Mouse (Mus musculus) gastrocnemius, postnatal 36 days (tissue): Measurements from ENCODE around the gene Cisd2. TPM values are rescaled to one million over a fixed set of nuclear protein-coding genes. Genes with fewer than 3 reads are reported as not detected.

Source experiments
- DNase-seq, 2 experiments: peaks; one replicate each; pipeline ENCODE4 v3.0.0; 2022
- intact Hi-C: fragments of 180-260 bp; cut with DNase I; formaldehyde crosslinking; loops from one replicate; pipeline ENCODE4 v1.15.1; 2025
- total RNA-seq, 2 experiments: library from RNA; stranded (reverse); gene quantifications; 2 replicates each; pipeline ENCODE4 v1.2.3; 2021

Cisd2 gene
- total RNA-seq, 2 experiments from 2014 or later = 25.8 to 30.9 TPM

DNA sequence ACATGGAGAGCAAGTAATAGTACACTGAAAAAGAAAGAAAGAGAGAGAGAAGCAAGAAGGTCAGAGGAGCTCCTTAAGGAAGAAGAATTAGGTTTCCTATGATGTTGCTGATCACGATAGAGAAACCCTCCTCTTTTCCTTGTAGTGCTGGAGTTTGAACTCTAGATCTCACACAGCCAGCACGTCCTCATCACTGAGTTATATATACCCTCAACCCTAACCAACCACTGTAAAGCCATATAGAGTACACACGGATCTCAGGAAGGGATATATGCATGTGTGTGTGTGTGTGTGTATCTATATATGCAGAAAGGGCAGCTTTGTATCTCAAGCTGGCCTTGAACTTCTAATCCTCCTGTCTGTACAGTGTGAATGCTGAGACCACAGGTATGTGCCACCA lies 6.5 kb downstream of the Cisd2 start:
- intact Hi-C loops = no loop called here

DNA sequence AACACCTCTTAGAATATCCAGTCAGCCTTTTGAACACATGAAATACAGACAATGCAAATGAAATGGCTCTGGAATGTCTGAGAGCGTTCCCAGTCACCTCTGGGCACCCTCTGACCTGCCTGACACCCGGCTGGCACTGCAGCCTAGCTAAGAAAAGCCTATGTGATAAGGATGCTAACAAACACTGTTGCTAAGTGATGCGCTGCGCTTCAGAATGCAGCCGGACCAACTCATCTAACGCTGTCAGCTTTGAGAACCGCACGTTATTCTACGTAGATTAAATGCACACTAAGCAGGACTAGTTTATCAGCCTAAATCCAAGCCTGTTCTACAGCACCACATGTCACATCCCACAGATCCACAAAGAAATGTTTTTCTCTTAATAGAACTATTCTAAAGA lies 11.9 kb downstream of the Cisd2 start:
- intact Hi-C loops = no loop called here
- no peak for DNase-seq

More for the DNA sequence above, 6.5 kb downstream of the Cisd2 start:
- no peak for DNase-seq

DNA sequence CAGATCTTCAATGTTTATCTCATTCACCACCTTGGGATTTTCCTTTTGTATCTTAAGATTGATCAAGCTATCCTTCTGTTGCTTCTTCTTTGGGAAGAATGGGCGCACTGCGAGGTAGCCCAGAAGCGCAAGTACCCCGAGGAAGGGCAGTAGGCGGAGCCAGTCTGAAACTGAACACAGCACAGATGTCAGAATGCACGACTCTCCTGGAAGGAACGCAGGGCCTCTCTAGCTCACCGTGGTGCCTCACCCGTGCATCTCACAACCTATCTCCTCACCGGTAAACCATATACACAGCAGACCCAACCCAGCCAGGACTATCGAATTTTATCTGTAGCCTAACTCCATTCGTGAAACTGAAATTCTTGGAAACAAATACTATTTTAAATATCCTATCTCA lies 12.7 kb downstream of the Cisd2 start:
- intact Hi-C loops = no loop called here
- no peak for DNase-seq

DNA sequence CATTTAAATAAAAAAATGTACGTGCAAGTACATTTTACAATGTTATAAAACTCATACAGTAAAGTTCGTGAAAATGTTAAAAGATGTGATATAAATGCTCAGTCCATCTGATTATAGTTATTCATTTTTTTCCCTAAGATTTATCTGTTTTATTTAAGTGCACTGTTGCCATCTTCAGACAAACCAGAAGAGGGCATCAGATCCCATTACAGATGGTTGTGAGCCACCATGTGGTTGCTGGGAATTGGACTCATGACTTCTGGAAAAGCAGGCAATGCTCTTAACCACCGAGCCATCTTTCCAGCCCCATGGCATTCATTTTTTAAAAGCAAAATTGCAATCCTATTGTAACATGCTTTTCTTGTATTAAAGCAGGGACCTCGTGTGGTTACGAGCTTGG lies 14.5 kb downstream of the Cisd2 start:
- DNase-seq = no peak
- intact Hi-C loops = no loop called here

DNA sequence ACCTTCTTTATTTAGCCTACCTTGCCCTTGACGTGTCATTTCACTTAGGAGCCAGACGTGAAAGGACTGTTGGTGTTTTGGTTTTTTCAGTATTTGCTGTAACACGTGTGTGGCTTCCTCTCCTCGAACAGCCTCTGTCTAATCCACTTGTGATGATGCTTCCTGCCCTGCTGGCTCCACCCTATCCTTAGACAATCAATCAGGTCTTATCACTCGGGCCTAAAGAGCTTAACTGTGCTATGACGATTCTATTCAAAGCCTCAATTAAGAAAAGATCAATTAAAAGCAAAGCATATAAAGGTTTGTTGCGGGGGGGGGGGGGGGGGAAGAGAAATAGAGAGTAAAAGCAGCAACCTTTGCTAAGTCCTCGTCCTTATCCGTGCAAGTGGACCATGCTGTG lies 16.4 kb downstream of the Cisd2 start:
- intact Hi-C loops = no loop called here
- DNase-seq = no peak

DNA sequence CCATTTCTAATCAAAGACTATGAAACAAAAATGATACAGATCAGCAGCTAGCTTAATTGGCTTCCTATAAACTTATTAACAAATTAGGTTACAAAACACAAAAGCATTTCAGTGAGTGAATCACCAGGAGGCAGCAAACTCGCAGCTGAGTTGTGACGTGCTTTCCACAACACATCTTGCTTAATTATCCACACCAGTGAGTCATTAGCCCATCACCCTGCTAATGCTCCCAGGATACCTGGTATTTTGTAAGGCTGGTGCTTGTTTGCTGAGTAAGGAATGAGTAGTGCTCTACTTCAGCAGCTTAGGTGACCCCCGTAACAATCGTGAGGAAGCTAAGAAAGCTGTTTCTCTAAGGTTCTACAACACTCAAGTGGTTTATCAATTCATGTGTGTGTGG lies 19.1 kb downstream of the Cisd2 start:
- intact Hi-C loops = loop anchor here (5.0 kb wide), 1 partner anchor 122 kb away; the partner anchor contains the start of gene Bdh2
- no peak for DNase-seq

DNA sequence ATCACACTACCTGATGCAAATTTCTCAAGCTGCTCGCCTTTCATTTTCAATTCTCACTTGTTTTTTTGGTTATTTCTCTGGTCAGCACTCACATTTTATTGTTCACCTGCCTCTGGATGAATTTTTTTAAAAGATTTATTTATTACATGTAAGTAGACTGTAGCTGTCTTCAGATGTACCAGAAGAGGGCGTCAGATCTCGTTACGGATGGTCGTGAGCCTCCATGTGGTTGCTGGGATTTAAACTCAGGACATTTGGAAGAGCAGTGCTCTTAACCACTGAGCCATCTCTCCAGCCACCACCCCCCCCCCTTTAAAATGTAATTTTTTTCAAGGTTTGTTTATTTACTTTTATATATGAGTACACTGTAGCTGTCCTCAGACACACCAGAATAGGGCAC lies 19.9 kb downstream of the Cisd2 start:
- no peak for DNase-seq
- intact Hi-C loops = loop anchor here (2.0 to 5.0 kb wide), 2 partner anchors 101 to 122 kb away; partner anchors contain the start of gene Bdh2

DNA sequence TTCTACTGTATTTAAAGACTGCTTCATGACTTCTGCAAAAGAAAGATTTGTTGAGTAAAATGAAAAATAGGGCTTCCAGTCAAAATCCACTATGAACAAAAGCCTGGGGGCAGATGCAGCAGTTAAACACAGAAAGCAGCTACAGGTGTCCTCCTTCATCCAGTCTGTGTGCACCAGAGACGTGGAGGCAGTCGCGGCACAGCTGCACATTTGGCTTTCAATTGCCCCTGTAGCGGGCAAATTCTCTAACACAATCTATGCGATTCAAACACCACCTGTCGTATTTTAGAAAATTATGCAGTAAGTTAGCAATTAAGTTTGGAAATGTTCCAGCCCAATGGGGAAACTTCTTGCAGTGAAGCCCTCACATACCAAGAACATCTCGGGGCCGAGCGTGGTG lies 20.5 kb downstream of the Cisd2 start:
- DNase-seq = no peak
- intact Hi-C loops = loop anchor here (2.0 to 5.0 kb wide), 2 partner anchors 102 to 121 kb away; partner anchors contain the start of gene Bdh2

DNA sequence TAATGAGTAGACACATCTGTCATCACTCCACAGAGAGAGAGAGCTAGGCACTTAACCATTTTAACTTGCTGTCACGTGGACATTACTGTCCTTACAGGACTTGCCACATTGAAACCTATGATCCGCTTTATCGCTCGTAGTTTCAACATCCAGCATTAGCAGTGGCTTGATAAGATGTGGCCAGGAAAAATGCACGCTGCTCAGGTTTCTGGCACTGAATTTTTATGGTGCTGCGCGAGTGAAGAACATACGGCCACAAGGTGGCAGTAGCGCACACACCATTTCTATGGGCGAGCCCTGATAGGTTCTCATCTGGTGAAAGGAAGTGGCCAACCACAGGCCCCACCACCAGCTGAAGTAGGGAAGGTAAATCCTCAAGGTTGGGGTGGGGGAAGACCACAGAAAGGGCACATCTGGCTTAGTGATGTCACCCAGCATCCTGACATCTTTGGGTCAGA lies 21.5 kb downstream of the Cisd2 start:
- intact Hi-C loops = loop anchor here (2.0 to 5.0 kb wide), 2 partner anchors 103 to 120 kb away; partner anchors contain the start of gene Bdh2
- DNase-seq = peak; percentile 80 to 82

DNA sequence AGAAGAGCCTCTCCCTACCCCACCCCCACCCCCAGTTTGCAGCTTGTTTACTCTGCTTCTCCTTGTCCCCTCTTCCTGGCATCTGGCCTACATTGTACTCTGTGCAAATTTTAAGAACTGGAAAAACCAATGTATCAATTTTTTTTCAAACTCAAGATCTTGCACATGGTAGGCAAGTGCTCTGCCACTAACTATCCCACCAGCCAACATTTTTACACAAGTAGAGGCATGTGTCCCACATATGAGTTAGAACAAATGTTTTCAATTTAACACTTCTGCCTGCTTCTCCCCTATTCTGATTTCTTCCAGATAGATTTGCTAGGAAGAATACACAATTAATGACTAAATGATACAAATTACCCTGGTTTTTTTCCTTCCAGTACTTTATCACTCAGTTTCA lies 26.6 kb downstream of the Cisd2 start:
- intact Hi-C loops = loop anchor here (5.0 kb wide), 1 partner anchor 330 kb away; no protein-coding TSS in a partner anchor
- no peak for DNase-seq

DNA sequence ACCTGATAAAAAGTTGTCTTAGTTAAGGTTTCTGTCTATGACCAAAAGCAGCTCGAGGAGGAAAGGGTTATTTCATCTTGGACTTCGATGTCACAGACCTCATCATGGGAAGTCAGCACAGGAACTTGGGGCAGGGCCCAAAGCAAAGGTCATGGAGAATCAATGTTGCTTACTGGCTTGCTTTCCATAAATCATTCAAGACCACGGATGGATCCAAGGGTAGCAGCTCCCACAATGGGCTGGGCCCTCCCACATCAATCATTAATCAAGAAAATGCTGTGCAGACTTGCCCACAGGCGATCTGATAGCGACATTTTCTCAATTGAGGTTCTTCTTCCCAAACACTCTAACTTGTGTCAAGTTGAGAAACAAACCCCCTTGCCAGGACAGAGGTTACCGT lies 27.6 kb downstream of the Cisd2 start:
- intact Hi-C loops = loop anchor here (5.0 kb wide), 1 partner anchor 331 kb away; no protein-coding TSS in a partner anchor
- DNase-seq = no peak

DNA sequence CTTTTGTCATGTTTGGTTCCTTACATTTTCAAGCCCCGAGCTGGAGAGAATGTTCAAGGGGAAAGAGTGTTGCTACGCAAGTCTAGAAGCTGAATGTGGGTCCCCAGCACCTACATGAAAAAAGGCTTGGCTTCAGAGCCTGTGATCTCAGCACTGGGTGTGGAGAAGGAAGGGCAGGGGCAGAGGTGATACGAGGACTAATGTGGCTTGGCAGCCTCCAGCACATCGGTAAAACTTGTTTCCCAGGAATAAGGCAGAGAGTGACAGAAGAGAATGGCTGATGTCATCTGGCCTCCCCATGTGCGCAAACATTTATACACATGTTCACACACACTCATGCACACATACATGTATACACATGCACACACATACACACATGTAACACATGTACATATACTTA lies 28.6 kb downstream of the Cisd2 start:
- DNase-seq = no peak
- intact Hi-C loops = loop anchor here (5.0 kb wide), 1 partner anchor 332 kb away; no protein-coding TSS in a partner anchor

DNA sequence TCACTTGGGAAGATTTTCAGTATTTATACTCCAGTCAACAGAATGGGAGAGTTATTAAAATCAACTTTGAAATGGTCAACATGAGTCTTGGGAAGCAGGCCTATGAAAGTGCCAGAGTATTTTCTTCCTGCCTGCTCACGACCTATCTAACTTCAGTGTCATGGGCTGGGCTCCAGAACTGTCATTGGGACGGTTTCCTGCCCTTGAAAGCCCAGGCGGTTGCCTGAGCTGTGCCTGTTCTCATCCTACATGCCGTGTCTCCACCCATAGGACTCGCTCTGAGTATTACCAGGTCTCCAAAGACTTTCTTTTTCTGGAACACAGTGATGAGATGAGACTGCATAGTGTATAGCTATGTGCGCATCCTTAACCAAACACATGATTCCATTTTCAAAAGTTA lies 30.5 kb downstream of the Cisd2 start:
- DNase-seq = no peak
- intact Hi-C loops = no loop called here

DNA sequence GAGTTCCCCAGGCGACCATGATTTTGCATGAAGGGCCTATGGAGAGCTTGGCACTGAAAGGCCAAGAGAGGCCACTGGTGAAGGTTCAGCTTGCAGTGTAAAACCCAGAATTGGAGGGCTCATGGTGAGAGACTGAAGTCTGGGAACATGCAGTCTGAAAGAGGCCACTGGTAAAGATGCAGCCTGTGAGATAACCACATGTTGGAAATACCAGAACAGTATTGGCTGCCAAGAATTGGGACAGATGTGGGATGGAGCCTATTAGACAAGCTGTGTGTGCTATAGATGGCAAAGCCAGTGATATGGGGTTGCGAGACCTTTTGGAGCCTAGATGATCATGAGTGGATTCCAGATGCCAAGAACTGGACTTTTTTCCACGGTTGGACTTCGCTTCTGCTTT lies 43.9 kb downstream of the Cisd2 start:
- intact Hi-C loops = no loop called here
- no peak for DNase-seq

DNA sequence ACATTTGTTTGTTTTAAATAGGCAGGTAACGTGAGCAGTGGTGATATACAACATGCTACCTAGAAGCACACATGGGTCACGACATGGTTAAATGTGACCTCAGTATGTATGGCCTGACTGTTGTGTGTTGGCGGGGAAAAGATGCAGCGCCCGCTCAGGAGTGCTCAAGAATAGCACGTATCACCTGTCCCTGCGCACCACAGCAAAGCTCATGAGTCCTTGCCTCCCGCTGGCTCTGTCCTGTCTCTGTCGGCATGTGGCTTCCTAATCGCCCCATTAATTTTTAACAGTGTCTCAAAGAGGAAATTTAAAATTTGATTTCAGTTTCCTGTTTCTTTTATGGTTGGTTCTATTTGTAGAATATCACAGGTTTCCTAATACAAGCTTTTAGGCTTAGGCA lies 46.3 kb downstream of the Cisd2 start:
- intact Hi-C loops = no loop called here
- DNase-seq = no peak

DNA sequence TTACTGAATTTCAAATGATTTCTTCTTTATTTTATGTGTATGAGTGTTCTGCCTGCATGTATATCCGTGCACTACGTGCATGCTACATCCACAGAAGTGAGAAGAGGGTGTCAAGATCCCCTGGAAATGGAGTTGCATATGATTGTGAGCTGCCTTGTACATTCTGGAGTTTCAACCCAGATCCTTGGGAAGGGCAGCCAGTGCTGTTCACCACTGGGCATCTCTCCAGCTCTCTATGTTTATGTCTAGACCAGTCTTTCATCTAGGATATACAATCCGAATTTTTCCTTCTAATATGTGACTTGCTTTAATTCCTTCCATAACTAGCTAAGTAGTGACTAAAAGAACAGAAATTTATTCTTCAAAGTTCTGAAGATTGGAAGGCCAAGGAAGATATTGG lies 47.9 kb downstream of the Cisd2 start:
- no peak for DNase-seq
- intact Hi-C loops = no loop called here

DNA sequence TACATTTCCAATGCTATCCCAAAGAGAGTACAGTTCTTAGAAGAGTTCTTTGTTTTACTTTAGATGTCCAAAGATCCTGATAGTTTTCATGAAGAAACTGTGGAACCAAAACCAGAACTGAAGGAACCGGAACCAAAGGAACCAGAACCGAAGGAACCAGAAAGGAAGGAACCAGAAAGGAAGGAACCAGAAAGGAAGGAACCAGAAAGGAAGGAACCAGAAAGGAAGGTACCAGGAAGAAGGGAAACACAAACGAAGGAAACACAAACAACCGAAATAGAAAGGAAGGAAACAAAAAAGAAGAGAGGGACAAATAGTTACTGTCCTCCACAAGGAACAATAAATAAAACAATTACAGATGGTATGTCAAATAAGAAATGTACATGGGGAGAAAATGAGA lies 66.3 kb downstream of the Cisd2 start:
- DNase-seq = no peak
- intact Hi-C loops = no loop called here

Other genes with a start within 250 kb of the Cisd2 start
- gene Cenpe, start 211.4 kb downstream of the Cisd2 start, total RNA-seq = under 1 TPM; 0.27 to 0.43 TPM
- 1 to 10 TPM; 2.3 to 3.9 TPM for gene Bdh2, start 142.7 kb downstream of the Cisd2 start, total RNA-seq
- not detected for gene Slc9b2, start 116.2 kb downstream of the Cisd2 start, total RNA-seq
- gene Slc9b1, start 75.9 kb downstream of the Cisd2 start, total RNA-seq = not detected
- gene Ube2d3, start 14.2 kb upstream of the Cisd2 start, total RNA-seq = 100 to 1,000 TPM; 267 to 296 TPM
- 1 to 10 TPM; 3.3 to 4.2 TPM for gene Manba, start 61.7 kb upstream of the Cisd2 start, total RNA-seq